Mouse (Mus musculus) neural tube, embryonic 15.5 days (tissue): Measurements from ENCODE around the gene Pphln1. TPM values are rescaled to one million over a fixed set of nuclear protein-coding genes. Genes with fewer than 3 reads are reported as not detected.
A peak's percentile ranks its signal among the peaks of the same experiment; 100 is the strongest.

Experiments
- ATAC-seq: fragments of 200-750 bp; cut with Nextera tagmentation; 2 replicates; pipeline ENCODE4 v1.8.0; 2017; ENCODE audit warnings: mild to moderate bottlenecking, moderate TSS enrichment, moderate library complexity; ENCODE audit not compliant: low FRiP score
- H3K27ac ChIP-seq: fragments of 300-500 bp; sonication (generic); replicated peaks from 2 replicates; pipeline ENCODE4 v1.5.1; 2015; ENCODE audit warnings: mild to moderate bottlenecking, inconsistent platforms
- H3K27me3 ChIP-seq: fragments of 300-500 bp; sonication (generic); replicated peaks from 2 replicates; pipeline ENCODE4 v1.6.1; 2015; ENCODE audit warnings: inconsistent platforms
- H3K36me3 ChIP-seq: fragments of 300-500 bp; sonication (generic); 2 replicates; pipeline ENCODE4 v1.6.1; 2015; ENCODE audit warnings: inconsistent platforms
- H3K4me1 ChIP-seq: fragments of 300-500 bp; sonication (generic); 2 replicates; pipeline ENCODE4 v1.6.1; 2015; ENCODE audit warnings: inconsistent platforms
- H3K4me2 ChIP-seq: fragments of 300-500 bp; sonication (generic); 2 replicates; pipeline ENCODE4 v1.6.1; 2015; ENCODE audit warnings: inconsistent platforms, mild to moderate bottlenecking, moderate library complexity
- H3K4me3 ChIP-seq: fragments of 300-500 bp; sonication (generic); replicated peaks from 2 replicates; pipeline ENCODE4 v1.5.1; 2015; ENCODE audit warnings: mild to moderate bottlenecking, inconsistent platforms
- H3K9ac ChIP-seq: fragments of 300-500 bp; sonication (generic); replicated peaks from 2 replicates; pipeline ENCODE4 v1.6.1; 2015; ENCODE audit warnings: mild to moderate bottlenecking, inconsistent platforms
- H3K9me3 ChIP-seq: fragments of 300-500 bp; sonication (generic); replicated peaks from 2 replicates; pipeline ENCODE4 v1.6.1; 2016; ENCODE audit warnings: inconsistent platforms
- WGBS: fragments of 180-500 bp; shearing (Covaris S2); methylation state at CpG from one replicate; pipeline ENCODE4 v1.1.7; 2015; ENCODE audit warnings: mixed read lengths; 5-methylcytosine and 5-hydroxymethylcytosine counted together
- polyA plus RNA-seq: library from polyadenylated mRNA; unstranded; fragments of >200 nt; fragmentation: Nextera tagmentation; extraction: Ambion mirVana; gene quantifications from 2 replicates; pipeline ENCODE4 v1.2.1, GENCODE M21; 2015

The Pphln1 gene
- polyA plus RNA-seq, 1 experiment from 2014 or later: 40.4 TPM

GRCm38 (mm10) chr15:93529831-93530702 is 131.9 kb downstream of the Pphln1 start:
- Histone ChIP-seq H3K9ac (no peak overlapping the region), H3K27me3 (no peaks in the 10 kb centered on the region), H3K4me2 (no peak overlapping the region), H3K27ac (0 out of 2 replicates have a peak overlapping the region, but pooled peaks have one; percentile 11), H3K4me3 (no peak overlapping the region), H3K4me1 (peaks cover 21% of the 10 kb centered on the region), H3K9me3 (no peaks in the 10 kb centered on the region), H3K36me3 (no peaks in the 10 kb centered on the region)
- WGBS: 22% methylated on average over 12 of the region's 12 CpGs
- no peak for ATAC-seq

DNA sequence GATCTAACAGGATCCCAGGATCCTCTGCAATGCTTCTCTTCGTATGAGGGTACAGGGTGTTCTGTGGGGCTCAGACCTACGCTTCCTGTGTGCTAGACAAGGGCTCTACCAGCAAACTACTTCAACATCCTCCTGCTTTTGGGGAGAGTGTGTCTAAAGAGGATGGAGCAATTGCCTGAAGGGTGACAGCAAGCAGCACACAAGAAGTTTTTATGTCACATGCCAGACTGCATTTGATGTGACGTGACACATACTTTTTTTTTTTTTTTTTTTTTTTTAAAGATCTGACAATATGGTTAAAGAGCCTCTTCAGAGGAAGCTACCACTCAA is 132.5 kb downstream of the Pphln1 start:
- Histone ChIP-seq H3K9me3 (no peaks in the 10 kb centered on the region), H3K4me3 (no peak overlapping the region), H3K4me2 (no peak overlapping the region), H3K4me1 (peaks cover 21% of the 10 kb centered on the region), H3K27ac (0 out of 2 replicates have a peak overlapping the region, but pooled peaks have one; percentile 11), H3K27me3 (no peaks in the 10 kb centered on the region), H3K9ac (no peak overlapping the region), H3K36me3 (no peaks in the 10 kb centered on the region)
- 70% methylated on average over 3 of the region's 3 CpGs for WGBS
- ATAC-seq: no peak

- Histone ChIP-seq H3K9me3 (no peaks in the 10 kb centered on the region), H3K27me3 (no peaks in the 10 kb centered on the region), H3K27ac (no peak overlapping the region), H3K4me3 (no peak overlapping the region), H3K4me2 (no peak overlapping the region), H3K9ac (no peak overlapping the region), H3K4me1 (peaks cover 14% of the 10 kb centered on the region; the same call in 1 of the 2 replicates), H3K36me3 (no peaks in the 10 kb centered on the region)
- no peak for ATAC-seq
- 70% methylated on average over 4 of the region's 4 CpGs for WGBS
Measured at GRCm38 (mm10) chr15:93536191-93536590, 138.0 kb downstream of the Pphln1 start.

GRCm38 (mm10) chr15:93537745-93538144 is 139.6 kb downstream of the Pphln1 start:
- H3K36me3 ChIP-seq: no peaks in the 10 kb centered on the region
- H3K4me3 ChIP-seq: no peak overlapping the region
- peaks cover 20% of the 10 kb centered on the region; the same call in 1 of the 2 replicates for H3K4me1 ChIP-seq
- ATAC-seq: no peak
- no peak overlapping the region for H3K4me2 ChIP-seq
- no peak overlapping the region for H3K27ac ChIP-seq
- H3K27me3 ChIP-seq: no peaks in the 10 kb centered on the region
- H3K9ac ChIP-seq: no peak overlapping the region
- WGBS: 83% methylated on average over 7 of the region's 7 CpGs
- no peaks in the 10 kb centered on the region for H3K9me3 ChIP-seq

DNA sequence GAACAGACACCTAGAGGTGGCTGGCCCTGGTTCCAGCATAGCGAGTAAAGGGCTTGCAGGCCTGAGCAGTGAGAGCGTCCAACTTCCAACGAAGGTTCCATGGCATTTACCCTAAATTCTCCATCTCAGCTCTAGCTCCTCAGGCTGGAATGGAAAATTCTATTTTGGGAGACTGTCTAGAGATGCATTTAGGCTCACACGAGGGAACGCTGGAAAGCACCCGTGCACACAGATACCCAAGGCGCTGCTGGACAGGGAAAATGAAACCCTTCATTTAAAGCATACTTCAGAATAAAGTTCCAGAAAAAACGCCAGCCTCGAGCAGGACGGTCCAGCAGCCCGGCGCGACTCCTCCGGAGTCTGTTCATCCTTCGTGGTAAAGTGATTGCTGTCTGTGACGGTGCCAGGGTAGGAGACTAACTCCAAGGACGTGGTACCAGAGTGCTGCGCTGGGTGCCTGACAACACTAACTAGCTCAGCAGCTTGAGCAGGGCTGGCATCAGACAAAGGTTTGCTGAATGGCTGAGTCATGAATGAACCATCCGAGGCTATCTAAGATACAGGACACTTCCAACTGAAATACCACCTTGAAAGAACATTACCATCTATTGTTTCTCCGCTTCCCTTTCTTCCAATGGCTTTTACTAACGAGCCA is 140.5 kb downstream of the Pphln1 start:
- no peaks in the 10 kb centered on the region for H3K36me3 ChIP-seq
- peaks cover 20% of the 10 kb centered on the region; the same call in 1 of the 2 replicates for H3K4me1 ChIP-seq
- no peaks in the 10 kb centered on the region for H3K27me3 ChIP-seq
- no peaks in the 10 kb centered on the region for H3K9me3 ChIP-seq
- H3K4me3 ChIP-seq: no peak overlapping the region
- H3K4me2 ChIP-seq: no peak overlapping the region
- H3K27ac ChIP-seq: no peak overlapping the region
- 74% methylated on average over 21 of the region's 21 CpGs for WGBS
- no peak overlapping the region for H3K9ac ChIP-seq
- no peak for ATAC-seq

DNA sequence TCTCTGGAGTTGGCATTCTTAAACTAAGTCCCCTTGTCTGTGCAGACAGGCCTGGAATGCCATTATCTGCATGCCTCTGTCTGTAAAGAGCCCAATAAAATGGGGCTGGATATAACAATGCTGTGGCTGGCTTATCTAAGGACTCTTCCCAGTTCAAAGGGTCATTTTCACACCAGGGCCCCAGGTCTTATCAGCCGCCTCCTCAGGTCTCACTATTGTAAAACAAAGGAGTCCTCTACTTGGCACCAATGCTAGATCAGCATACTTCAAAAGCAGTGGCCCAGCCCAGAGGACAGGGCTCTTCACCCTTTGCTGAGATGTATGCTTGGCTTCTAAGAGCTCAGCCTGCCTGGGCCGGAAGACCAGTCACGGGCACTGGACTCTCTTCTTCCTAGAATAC is 141.3 kb downstream of the Pphln1 start:
- no peak overlapping the region for H3K4me2 ChIP-seq
- WGBS: 50% methylated on average over 3 of the region's 3 CpGs
- H3K4me1 ChIP-seq: peaks cover 19% of the 10 kb centered on the region; the same call in 1 of the 2 replicates
- no peaks in the 10 kb centered on the region for H3K27me3 ChIP-seq
- ATAC-seq: no peak
- no peak overlapping the region for H3K9ac ChIP-seq
- no peaks in the 10 kb centered on the region for H3K36me3 ChIP-seq
- H3K4me3 ChIP-seq: no peak overlapping the region
- H3K27ac ChIP-seq: no peak overlapping the region
- no peaks in the 10 kb centered on the region for H3K9me3 ChIP-seq

Other genes with a start within 250 kb of the Pphln1 start
- gene Gxylt1, start 123.2 kb upstream of the Pphln1 start, polyA plus RNA-seq: 4.4 and 6.5 TPM in 2 replicates
- gene Yaf2, start 61.4 kb upstream of the Pphln1 start, polyA plus RNA-seq: 123 and 139 TPM in 2 replicates
- gene Zcrb1, start within 50 bp of the Pphln1 start, polyA plus RNA-seq: 146 and 170 TPM in 2 replicates
- gene Prickle1, start 197.5 kb downstream of the Pphln1 start, polyA plus RNA-seq: 22.8 and 27.5 TPM in 2 replicates